Mouse (Mus musculus): ENCODE measurements around the gene Slc25a10.

Slc25a10 gene

DNA sequence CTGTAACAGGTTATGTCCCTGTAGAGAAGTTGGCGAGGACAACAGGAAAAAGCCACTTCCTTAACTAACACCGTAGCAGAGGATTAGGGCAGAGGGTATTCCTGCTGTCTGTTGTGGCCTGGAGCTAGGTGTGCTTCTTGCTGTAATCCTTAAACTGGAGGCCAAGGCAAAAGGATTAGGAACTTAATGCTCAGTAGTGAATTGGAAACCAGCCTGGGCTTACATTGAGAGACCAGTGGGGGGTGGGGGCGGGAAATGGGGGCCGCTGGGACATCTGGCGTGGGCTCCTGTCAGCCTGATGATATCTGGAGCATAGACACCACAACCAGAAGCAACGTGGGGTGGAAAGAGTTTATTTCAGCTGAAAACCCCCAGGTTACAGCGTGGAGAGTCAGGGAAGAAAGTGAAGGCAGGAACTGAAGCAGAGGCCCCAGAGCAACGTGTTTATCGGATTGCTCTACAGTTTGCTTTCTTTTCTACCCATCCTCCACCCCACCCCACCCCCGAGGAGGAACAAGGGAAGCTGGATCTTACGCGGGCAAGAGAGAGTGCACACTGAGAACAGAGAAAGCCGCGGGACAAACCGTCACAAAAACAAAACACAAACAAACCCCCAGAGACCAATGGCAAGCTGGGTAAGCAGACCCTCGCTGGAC lies 18.9 kb downstream of the Slc25a10 start:
- in situ Hi-C loops (cut with MboI, MseI), result loop anchor here (5.0 kb wide), 1 partner anchor 52 kb away; no protein-coding TSS in a partner anchor

DNA sequence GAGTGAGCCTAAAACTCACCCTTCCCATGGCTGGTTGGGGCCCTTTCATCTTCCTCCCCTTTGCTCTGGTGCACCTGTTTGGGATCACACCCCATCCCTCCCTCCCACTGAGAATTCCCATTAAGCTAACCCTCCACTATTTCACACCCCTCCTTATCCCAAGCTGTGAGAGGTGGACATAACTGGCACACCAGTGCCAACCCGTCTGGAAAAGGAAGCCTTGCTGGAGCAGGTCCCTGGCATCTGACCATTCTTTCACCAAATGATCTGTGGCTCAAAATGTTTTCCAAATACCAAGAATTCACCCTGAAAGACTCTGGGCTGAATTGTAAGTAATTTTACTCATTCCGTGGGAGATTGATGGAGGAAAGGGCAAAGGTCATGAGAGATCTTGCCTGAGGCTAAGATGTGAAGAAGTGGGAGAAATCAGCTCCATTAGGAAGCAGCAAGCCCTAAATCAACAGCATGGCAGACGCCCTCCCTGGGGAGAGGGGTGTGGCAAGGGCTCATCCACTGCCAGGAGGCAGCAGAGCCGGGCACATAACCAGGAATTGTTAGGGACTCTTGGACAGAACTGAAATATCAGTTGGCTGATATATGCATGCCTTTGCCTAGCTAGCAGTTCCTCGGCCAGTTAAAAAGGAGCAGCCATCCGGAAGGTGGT lies 21.3 kb downstream of the Slc25a10 start:
- in situ Hi-C loops (cut with MboI, MseI), result loop anchor here (5.0 kb wide), 1 partner anchor 49 kb away; no protein-coding TSS in a partner anchor

DNA sequence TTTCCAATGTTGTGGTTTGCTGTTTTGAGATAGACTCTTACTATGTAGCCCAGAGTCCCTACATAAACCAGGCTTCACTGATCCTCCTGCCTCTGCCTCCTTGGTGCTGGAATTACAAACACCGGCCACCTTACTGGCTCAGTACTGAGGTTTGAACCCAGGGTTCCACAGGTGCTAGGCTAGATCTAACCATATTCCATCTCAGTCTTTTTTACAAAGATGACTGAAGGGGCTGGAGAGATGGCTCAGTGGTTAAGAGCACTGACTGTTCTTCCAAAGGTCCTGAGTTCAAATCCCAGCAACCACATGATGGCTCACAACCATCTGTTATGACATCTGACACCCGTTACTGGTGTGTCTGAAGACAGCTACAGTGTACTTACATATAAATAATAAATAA lies 22.6 kb downstream of the Slc25a10 start:
- in situ Hi-C loops (cut with MboI, MseI), result loop anchor here (5.0 kb wide), 1 partner anchor 48 kb away; no protein-coding TSS in a partner anchor

DNA sequence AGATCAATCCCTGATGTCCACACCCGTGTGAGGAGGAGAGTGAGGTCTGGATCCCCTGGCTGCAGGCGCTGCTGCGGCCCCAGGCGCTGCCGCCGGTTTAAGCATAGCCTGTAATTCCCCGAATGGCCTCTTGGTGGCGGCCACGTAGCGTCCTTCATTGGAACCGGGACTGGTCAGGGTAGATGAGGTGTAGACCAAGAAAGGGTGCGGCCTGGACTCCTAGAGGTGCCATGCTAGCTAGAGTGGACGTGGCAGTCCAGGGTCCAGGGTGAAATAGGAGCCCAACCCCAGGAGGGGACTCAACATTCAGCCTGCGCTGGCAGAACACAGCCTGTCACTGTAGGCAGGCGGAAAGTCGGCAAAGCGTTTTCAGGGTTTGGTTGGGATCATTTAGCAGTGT lies 24.0 kb downstream of the Slc25a10 start:
- in situ Hi-C loops (cut with MboI, MseI), result no loop called here

DNA sequence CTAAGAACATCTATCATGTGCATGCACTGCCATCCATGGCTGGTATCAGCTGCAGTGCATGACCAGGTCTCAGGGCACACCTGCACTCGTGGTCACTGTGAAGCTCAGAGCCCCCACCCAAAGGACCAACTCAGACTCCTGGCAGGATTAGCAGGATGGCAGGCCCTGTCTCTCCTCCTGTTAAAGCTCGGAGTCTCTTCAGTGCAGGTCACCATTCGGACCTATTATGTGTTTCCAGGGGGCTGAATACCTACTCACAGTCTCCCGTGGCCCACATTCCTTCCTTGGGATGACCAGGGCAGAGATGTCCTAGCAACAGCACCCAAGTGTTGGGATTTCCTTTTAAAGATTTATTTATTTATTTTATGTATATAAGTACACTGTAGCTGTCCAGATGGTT lies 25.5 kb downstream of the Slc25a10 start:
- in situ Hi-C loops (cut with MboI, MseI), result no loop called here

DNA sequence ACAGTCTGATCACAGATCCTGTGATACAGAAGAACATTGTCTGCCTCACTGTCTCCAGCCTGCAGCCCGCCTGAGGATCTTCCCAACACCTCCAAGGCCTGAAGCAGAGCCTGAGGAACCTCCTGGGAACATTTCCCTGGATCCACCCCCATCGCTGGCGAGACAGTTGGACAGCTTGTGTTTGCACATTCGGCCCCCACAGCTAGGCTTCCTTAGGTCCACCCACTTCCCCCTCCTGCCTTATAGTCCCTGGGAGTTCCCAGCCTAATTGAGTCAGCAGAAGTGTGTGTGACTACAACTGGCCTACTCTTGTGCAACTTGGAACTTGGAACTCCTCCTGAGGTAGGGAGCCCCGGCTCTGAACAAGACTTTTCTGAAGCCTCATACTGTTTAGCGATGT lies 26.4 kb downstream of the Slc25a10 start:
- in situ Hi-C loops (cut with MboI, MseI), result no loop called here

DNA sequence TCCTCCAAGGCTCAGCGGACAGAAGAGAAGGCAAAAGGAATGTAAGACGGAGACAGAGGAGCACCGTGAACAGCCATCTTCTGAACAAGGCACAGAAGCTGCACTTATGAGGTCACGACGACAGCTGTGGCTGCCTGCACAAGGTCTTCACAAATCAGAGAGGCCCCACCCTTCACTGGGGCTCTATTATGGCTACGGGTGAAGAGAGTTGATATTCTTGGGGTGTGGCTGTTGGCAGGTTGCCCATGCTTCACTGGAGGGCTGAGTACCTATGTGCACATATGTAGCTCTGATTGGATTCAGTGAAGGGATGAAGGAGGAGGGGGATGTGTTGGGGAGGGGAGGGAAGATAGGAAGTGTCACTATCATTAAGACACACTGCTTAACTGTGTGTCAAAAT lies 26.9 kb downstream of the Slc25a10 start:
- in situ Hi-C loops (cut with MboI, MseI), result no loop called here

DNA sequence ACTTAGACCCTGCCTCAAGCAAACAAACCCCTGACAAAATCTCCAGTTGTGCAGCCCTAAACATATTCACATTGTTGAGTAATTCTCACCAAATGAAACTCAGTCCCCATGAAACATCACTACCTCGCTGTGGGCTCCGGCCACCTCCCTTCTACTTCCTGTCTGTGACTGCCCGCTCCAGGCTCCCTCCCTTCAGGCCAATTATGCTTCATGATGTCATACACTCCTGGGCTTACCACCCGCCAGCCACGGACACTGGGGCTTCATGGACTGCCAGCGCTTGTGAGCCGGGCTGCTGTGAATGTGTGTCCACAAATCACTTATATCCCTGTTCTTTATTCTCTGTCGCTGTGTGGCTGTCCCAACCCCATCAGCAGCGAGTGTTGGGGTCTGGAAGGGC lies 28.1 kb downstream of the Slc25a10 start:
- in situ Hi-C loops (cut with MboI, MseI), result no loop called here

DNA sequence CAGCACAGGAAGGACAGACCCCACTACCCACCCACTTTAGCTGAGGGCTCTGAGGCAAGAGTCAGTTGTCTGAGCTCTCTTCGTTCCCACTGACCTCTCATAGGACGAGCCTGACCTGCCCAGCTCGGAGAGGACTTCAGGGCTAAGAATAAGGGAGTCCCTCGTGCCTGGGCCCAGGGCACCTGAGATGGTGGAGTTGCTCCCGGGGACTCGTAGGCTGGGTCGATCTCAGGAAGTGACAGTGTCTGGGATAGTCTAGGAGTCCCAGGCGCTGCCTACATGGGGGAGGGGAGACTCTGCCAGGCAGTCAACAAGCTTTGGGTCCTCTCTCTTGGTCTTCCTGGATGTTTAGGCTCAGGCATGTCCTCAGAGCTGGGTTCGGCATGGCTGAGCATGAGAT lies 28.9 kb downstream of the Slc25a10 start:
- in situ Hi-C loops (cut with MboI, MseI), result no loop called here

DNA sequence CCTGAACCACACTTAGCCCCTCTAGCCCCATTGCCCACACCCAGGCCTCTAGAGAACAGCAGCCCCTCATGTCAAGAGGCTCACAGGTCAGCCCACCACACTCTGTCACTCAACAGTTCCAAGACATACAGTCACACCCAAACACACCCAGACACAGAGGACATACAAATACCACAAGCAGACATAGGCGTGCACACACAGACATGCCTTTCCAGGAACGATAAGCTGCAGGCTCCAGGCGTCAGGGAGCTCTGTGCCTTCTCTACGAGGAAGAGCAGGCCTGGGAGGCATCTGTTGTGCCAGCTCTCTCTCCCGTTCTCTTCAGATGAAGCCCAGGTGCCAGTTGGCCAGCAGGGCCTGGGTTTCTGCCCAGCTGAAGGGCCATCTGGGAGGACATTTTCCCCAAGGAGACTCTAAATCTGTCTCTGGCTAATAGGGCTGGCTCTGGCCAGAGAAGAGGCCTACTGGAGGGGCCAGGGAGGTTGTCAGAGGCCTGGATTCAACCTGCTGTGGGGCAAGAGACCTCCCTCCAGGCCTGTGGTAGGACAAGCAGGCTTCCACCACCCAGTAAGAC lies 29.4 kb downstream of the Slc25a10 start:
- in situ Hi-C loops (cut with MboI, MseI), result no loop called here

DNA sequence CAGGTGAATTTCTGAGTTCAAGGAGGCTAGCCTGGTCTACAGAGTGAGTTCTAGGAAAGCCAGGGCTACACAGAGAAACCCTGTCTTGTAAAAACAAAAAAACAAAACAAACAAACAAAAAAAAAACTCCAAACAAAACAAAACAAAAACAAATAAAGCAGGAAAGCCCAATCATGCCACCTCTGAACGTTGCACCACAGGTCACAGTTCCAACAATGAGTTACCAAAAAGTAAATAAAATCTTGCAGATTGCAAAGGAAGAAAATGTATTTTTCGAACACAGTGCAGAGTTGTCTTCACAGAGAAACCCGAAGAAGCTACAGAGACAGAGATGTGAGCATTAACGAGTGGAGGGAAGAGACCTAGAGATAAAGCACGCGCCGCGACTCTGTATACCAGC lies 30.9 kb downstream of the Slc25a10 start:
- in situ Hi-C loops (cut with MboI, MseI), result no loop called here

DNA sequence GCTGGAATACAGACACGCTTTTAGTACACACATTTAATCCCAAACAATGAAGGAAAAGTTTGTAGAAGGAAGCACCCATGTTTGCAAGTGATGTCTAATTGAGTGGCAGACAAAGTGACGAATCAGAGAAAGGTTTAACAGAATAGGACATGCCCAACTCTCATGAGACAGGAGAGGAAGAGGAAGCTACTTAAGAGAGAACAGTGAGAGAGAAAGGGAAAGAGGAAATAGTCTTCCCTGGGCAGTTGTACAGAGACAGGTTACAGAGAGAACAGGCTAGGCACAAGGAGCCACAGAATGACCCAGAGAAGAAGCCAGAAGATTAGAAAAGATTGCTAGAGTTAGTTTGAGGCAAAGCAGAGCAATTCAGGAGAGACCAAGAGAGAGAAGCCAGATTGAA lies 34.3 kb downstream of the Slc25a10 start:
- in situ Hi-C loops (cut with MboI, MseI), result no loop called here

DNA sequence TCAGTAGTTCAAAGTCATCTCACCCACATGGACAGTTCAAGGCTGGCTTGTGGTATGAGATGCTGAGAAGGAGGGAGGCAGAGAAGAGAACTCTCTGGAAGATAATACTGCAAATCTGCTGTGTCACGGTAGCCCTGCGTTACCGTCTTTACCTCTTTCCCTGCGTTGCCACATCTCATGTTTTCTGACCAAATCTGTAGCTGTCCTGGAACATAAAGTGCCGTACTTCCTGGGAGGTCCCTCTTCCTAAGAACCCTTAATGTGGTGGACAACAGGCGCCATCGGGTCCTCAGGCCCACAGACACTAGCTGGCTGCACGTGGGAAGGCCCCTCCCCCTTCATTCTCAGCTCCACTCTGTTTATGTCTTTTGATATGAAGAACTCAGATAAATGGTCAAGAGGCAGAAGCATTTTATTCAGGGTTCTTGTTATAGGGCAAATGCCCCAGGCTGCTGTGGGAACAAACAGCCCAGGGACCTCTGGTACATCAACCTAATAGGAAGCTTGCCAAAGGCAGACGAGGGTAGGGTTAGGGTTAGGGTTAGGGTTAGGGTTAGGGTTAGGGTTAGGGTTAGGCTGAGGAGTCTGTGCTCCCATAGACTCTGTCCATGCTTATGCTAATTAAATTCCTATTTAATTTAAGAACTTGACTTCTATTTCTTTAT lies 36.2 kb downstream of the Slc25a10 start:
- in situ Hi-C loops (cut with MboI, MseI), result no loop called here

DNA sequence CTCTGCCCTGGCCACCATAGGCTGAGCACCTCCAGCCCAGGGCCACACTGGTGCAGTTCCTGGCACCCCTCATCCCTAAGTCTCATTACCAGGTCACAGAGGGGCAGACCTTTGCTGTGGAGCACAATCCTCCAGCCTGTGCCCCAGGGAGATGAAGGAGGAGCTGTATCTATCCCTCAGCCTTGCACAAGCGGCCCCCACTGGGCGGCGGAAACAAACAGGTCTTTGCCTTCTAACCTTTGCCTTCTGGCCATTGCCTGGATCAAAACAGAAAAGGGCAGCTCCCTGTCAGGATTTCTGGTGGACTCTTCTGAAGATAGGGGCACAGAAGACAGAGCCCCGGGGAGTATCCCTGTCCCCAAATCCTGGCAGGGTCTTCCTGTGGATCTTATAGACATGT lies 37.3 kb downstream of the Slc25a10 start:
- in situ Hi-C loops (cut with MboI, MseI), result no loop called here

DNA sequence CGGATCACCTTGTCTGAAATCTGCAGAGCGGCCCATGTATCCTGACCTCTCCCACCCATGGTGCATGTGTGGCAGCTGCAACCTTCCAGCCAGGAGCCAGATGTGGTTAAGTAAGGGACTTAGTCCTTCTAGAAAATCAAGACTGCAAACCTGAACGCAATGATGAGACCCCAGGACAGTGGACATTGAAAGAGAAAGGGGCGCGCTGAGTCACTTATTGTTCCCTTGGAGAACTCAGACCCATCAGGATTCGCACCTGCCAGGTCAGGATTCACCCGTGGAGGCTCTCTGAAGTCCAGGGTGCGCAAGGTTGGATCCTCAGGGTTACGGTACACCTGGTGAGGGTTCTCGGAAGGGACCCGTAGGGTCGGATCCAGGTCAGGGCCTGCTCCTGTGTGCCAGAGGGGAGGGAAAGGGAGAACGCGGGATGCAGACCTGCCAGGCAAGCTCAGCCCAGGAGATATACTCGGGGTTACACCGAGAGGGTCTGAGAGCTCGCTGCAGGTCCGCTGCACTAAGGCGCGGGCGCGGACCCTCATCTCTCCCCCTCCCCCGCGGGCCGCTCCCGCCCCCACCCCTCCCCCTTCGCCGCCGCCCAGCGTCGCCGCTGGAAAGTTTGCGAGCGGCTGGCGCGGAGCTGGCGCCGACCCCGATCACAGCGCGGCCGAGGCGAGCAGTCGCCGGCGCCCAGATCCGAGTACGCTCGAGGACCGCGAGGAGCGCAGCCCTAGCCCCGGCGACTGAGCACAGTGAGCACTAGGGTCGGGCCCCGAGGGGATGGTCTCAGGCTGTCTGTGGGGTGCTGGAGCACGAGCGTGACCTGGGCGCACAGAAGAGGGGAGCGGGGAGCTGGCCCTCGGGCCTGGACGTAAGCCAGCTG lies 38.7 kb downstream of the Slc25a10 start, which contains the start of gene Gcgr:
Gene Gcgr (plus strand): TSS at position 615 of the 880 bp plus-strand sequence.
- in situ Hi-C loops (cut with MboI, MseI), result no loop called here

DNA sequence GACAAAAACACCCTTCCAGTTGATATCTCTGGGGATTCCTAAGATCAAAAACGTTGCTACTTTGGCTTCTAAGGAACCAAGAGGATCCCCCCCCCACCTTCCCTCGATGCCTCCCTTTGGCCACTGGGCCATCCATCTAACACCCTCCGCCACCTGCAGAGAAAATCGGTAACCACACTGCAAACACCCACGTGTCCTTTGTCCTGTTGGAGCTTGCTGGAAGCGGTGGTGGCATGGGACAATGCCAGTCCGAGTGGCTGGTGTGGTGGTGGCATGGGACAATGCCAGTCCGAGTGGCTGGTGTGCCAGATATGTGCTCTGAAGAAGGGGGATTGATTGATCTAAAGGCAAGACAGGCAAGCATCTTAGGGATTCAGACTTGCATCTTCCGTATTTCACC lies 40.0 kb downstream of the Slc25a10 start:
- in situ Hi-C loops (cut with MboI, MseI), result no loop called here

DNA sequence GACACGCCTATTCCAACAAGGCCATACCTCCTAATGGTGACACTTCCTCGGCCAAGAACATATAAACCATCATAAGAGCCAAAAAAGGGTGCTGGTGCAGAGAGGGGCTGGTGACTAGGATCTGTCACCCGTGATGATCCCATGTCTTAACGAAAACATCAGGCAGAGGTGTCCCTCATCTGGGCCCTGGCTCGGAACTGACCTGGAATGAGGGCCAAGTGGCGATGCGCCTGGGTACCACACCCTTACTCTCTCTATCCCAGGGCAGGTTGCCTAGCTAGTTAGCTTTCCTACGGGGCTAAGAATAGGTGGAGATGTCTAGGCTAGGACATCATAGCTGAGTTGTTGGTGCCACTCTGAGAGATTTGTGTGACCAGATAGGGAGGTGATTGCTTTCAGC lies 42.5 kb downstream of the Slc25a10 start:
- in situ Hi-C loops (cut with MboI, MseI), result no loop called here

DNA sequence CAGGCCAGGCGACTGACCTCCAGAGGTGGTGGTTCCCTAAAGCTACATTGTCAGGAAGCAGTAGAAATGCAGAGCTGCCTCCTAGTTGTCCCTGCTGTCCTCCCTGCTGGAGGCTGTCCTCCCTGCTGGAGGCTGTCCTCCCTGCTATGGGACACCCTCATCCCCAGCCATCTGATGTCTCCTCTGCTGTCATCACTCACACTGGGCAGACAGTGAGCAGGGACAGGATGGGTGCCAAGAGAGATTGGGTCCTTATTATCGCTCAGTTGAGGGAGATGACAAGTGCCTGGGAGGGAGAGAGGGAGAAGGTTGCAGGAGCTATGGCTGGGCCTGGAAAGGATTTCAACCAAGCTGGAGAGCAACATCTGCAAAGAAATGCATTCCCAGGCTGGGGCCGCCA lies 43.5 kb downstream of the Slc25a10 start:
- in situ Hi-C loops (cut with MboI, MseI), result no loop called here

DNA sequence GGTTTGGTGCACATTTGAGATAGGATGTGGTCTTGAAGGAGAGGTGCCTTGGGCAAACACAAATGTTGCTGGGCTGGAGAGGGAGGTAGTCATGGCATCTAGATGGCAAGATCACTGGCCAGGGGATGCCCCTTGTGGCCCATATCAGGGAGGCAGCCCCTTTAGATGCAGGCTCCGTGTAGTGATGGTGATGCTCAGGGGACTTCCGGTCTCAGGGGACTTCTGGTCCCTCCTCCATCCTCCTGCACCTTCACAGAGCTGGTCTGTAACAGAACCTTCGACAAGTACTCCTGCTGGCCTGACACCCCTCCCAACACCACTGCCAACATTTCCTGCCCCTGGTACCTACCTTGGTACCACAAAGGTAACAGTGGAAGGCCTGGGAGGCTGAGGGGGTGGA lies 44.2 kb downstream of the Slc25a10 start:
- in situ Hi-C loops (cut with MboI, MseI), result no loop called here

DNA sequence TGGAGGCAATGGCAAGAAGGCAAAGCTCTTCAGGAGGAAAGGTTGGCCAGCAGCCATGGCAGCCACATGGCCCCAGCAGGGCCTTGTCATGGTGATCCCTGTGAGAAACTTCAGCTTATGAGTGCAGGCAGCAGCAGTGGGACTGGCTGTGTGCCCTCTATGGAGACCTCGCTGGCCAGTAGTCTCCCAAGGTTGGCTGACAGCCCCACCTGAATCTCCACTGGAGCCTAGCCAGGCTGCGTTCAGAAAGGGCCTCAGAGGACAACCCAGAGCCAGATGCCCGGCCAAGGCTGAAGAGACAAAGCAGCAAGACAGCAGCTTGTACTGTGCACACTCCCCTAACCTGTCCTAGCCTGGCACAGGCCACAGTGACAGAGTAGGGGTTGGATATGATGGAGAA lies 46.8 kb downstream of the Slc25a10 start:
- in situ Hi-C loops (cut with MboI, MseI), result no loop called here

DNA sequence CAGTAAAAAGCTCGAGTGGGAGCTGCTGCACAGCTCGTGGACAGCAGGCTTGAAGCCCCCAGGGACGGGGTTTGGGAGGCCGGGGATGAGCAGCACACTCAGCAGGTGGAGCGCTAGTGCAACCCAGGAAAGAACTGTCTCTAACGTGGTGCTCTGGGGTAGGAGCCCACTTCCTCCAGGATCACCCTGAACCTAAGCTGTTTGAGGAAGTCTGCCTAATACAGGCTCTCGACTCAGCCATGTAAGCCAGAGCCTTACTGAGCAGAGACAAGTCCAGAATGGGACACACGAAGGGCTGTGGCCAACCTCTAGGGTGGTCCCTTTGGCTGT lies 47.3 kb downstream of the Slc25a10 start:
- in situ Hi-C loops (cut with MboI, MseI), result no loop called here
